Mouse (Mus musculus): ENCODE measurements around the gene Olfr120. TPM values are rescaled to one million over a fixed set of nuclear protein-coding genes. Genes with fewer than 3 reads are reported as not detected.
"Not testable (repeated sequence)": the region's sequence is repeated elsewhere in the genome, so short reads cannot be mapped to it uniquely, and the experiment has no call there.

Gene Olfr120
- not detected for total RNA-seq (2021)
- long read RNA-seq, experiment 1, result 0 reads
- long read RNA-seq, experiment 2, result 0 reads

- DNase-seq, result no peak
Measured at GRCm38 (mm10) chr17:37721508-37721907, at the start of gene Olfr120. Gene Olfr120 (plus strand): TSS chr17:37721808.

DNA sequence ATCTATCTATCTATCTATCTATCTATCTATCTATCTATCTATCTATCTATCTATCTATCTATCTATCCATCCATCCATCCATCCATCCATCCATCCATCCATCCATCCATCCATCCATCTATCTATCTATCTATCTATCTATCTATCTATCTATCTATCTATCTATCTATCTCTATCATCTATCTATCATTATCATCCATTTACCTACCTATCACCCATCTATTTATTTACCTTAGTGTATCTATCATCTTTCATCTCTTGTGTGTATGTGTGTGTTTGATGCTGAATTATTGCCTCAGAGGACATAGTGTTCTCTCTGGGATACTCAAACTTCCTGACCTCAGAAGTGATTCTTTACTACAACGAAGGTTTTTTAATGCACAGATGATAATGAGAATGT, 25.3 kb upstream of the Olfr120 start, which contains the start of gene Olfr119:
Olfr119 (plus strand) TSS at position 301 of the 400 bp plus-strand sequence.
- DNase-seq, result not testable (repeated sequence)

GRCm38 (mm10) chr17:37738070-37738469, 16.5 kb downstream of the Olfr120 start:
- no peak for DNase-seq

- no peak for DNase-seq
Measured at GRCm38 (mm10) chr17:37768307-37768706, 46.7 kb downstream of the Olfr120 start, which contains the start of gene Olfr122. Gene Olfr122 (plus strand): TSS chr17:37768607.

Other genes starting within 250 kb of the Olfr120 start
- 1 to 10 TPM in 1 of 2 experiments, not detected in 1; 1.3 TPM for gene H2-M2, start 238.3 kb upstream of the Olfr120 start, total RNA-seq (2021)
- gene Olfr110, start 229.3 kb upstream of the Olfr120 start, total RNA-seq (2021), result not detected
- gene Olfr111, start 213.8 kb upstream of the Olfr120 start, total RNA-seq (2021), result not detected
- not detected for gene Olfr112, start 152.4 kb upstream of the Olfr120 start, total RNA-seq (2021)
- not detected for gene Olfr113, start 144.1 kb upstream of the Olfr120 start, total RNA-seq (2021)
- not detected for gene Olfr114, start 129.1 kb upstream of the Olfr120 start, total RNA-seq (2021)
- not detected for gene Olfr115, start 94.7 kb upstream of the Olfr120 start, total RNA-seq (2021)
- gene Olfr116, start 94.6 kb upstream of the Olfr120 start, total RNA-seq (2021), result not detected
- gene Olfr117, start 58.0 kb upstream of the Olfr120 start, total RNA-seq (2021), result not detected
- not detected for gene Olfr118, start 54.8 kb upstream of the Olfr120 start, total RNA-seq (2021)
- not detected for gene Olfr119, start 25.2 kb upstream of the Olfr120 start, total RNA-seq (2021)
- not detected for gene Olfr121, start 27.0 kb downstream of the Olfr120 start, total RNA-seq (2021)
- not detected for gene Olfr122, start 46.8 kb downstream of the Olfr120 start, total RNA-seq (2021)
- not detected for gene Olfr123, start 71.7 kb downstream of the Olfr120 start, total RNA-seq (2021)
- gene Olfr124, start 78.1 kb downstream of the Olfr120 start, total RNA-seq (2021), result not detected
- not detected for gene Olfr125, start 111.1 kb downstream of the Olfr120 start, total RNA-seq (2021)
- gene Olfr126, start 125.7 kb downstream of the Olfr120 start, total RNA-seq (2021), result not detected
- gene Olfr127, start 178.6 kb downstream of the Olfr120 start, total RNA-seq (2021), result not detected
- not detected for gene Olfr128, start 198.7 kb downstream of the Olfr120 start, total RNA-seq (2021)
- not detected for gene Olfr761, start 231.3 kb downstream of the Olfr120 start, total RNA-seq (2021)